ENCODE assay signal across 8 mouse cellular contexts in the genomic region with DNA sequence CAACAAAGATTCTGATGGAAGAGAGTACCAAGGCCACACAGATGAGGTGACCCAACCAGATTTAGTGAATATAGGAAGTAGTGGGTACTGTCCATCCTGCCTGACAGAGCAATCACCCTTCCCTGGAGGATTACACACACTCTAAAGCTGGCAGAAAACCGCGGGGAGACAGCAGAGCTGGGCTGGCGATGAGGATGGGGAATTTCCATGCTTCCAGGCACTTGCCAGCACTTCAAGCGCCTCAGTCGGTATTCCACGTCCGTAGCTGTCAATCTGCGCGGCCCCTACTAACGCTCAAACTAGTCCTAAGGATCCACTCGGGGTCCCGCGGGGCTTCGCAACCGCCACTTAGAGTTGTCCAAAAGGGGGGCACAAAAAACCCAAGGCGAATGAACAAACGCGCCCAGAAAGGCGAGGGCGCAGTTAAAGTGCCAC. TPM values are rescaled to one million over a fixed set of nuclear protein-coding genes. Genes with fewer than 3 reads are reported as not detected.
DNase-seq lines count a peak whose midpoint lies in the region; ATAC-seq and TF ChIP-seq lines count a peak whose summit lies in the region.

No protein-coding gene starts in this region.

- peak overlapping the region; percentile 94 for H3K4me3 ChIP-seq in layer of hippocampus, adult 2 months
- peak overlapping the region; percentile 78 for H3K4me3 ChIP-seq in embryonic facial prominence, embryonic 14.5 days (ENCODE audit: low read depth, low read length)
- peak overlapping the region; percentile 66 for H3K4me3 ChIP-seq in hindbrain, embryonic 12.5 days
- peak overlapping the region; percentile 79 for H3K4me3 ChIP-seq in midbrain, embryonic 16.5 days (ENCODE audit: low read depth, low read length)

- CTCF ChIA-PET in Patski (lab: Charles Lee), result interaction anchor here (1.4 kb wide), 1 partner anchor 47 kb away, joined by 3 read pairs; no protein-coding TSS in a partner anchor

- H3K9ac ChIP-seq in embryonic facial prominence, embryonic 14.5 days (ENCODE audit: low read depth, low read length), result peak overlapping the region; percentile 81
- peak overlapping the region; percentile 76 for H3K9ac ChIP-seq in hindbrain, embryonic 12.5 days
- peak overlapping the region; percentile 85 for H3K9ac ChIP-seq in midbrain, embryonic 16.5 days (ENCODE audit: low read depth, low read length)

- H3K4me2 ChIP-seq in embryonic facial prominence, embryonic 14.5 days (ENCODE audit: low read depth, low read length), result peak overlapping the region; percentile 83
- peak overlapping the region; percentile 74 for H3K4me2 ChIP-seq in hindbrain, embryonic 12.5 days (replicated peaks)
- H3K4me2 ChIP-seq in midbrain, embryonic 16.5 days (ENCODE audit: low read length), result peak overlapping the region; percentile 86

- no peaks in the 10 kb centered on the region for H3K9me3 ChIP-seq in embryonic facial prominence, embryonic 14.5 days (ENCODE audit: control insufficient read depth, low read length)
- H3K9me3 ChIP-seq in hindbrain, embryonic 12.5 days (replicated peaks), result no peaks in the 10 kb centered on the region
- no peaks in the 10 kb centered on the region for H3K9me3 ChIP-seq in midbrain, embryonic 16.5 days (replicated peaks; ENCODE audit: control insufficient read depth, low read length, poor library complexity, severe bottlenecking)

- peaks cover 6% of the 10 kb centered on the region; the same call in 1 of the 2 replicates for H3K4me1 ChIP-seq in embryonic facial prominence, embryonic 14.5 days (ENCODE audit: control insufficient read depth, insufficient read depth, low read length)
- peaks cover 6% of the 10 kb centered on the region; the same call in 1 of the 2 replicates for H3K4me1 ChIP-seq in hindbrain, embryonic 12.5 days
- H3K4me1 ChIP-seq in midbrain, embryonic 16.5 days (ENCODE audit: control insufficient read depth, insufficient read depth, low read length), result peaks cover 18% of the 10 kb centered on the region

- ATAC-seq in Patski, result peak; percentile 74
- ATAC-seq in embryonic facial prominence, embryonic 14.5 days (ENCODE audit: low read depth), result peak; percentile 56
- ATAC-seq in hindbrain, embryonic 12.5 days (ENCODE audit: low FRiP score), result peak; percentile 71
- peak; percentile 72 for ATAC-seq in midbrain, embryonic 16.5 days

- POLR2A ChIA-PET in Patski (lab: Charles Lee), result no interaction called here

- DNase-seq in layer of hippocampus, adult 2 months (ENCODE audit: low spot score in 2 of 2), result peak in 1 of 2 experiments; percentile 17
- DNase-seq in layer of hippocampus, adult 9-10 months (ENCODE audit: low spot score), result no peak
- DNase-seq in Patski (ENCODE audit: low read depth, low spot score) (no peak), liver (peak; percentile 11)
- DNase-seq in embryonic facial prominence, embryonic 14.5 days (ENCODE audit: low spot score), result peak; percentile 54
- no peak for DNase-seq in urinary bladder, postnatal 10 days (ENCODE audit: low spot score)

- no peak for TF ChIP-seq CTCF in layer of hippocampus, adult 2 months (conservative IDR thresholded peaks at IDR 0.05)
- TF ChIP-seq CTCF in Patski (IDR thresholded peaks at IDR 0.05), result no peak

- H3K36me3 ChIP-seq in embryonic facial prominence, embryonic 14.5 days (ENCODE audit: control insufficient read depth, insufficient read depth, low read length), result no peaks in the 10 kb centered on the region
- no peaks in the 10 kb centered on the region for H3K36me3 ChIP-seq in hindbrain, embryonic 12.5 days
- no peaks in the 10 kb centered on the region for H3K36me3 ChIP-seq in midbrain, embryonic 16.5 days (ENCODE audit: control insufficient read depth, insufficient read depth, low read length)

- H3K27ac ChIP-seq in layer of hippocampus, adult 2 months, result peak overlapping the region; percentile 92
- peak overlapping the region; percentile 80 for H3K27ac ChIP-seq in embryonic facial prominence, embryonic 14.5 days (replicated peaks; ENCODE audit: low read depth, low read length)
- H3K27ac ChIP-seq in hindbrain, embryonic 12.5 days, result peak overlapping the region; percentile 63
- peak overlapping the region; percentile 91 for H3K27ac ChIP-seq in midbrain, embryonic 16.5 days (ENCODE audit: low read length)

- WGBS in embryonic facial prominence, embryonic 14.5 days, result 2% methylated on average over 20 of the region's 20 CpGs
- WGBS in hindbrain, embryonic 12.5 days, result under 1% methylated on average over 20 of the region's 20 CpGs
- WGBS in midbrain, embryonic 16.5 days, result under 1% methylated on average over 20 of the region's 20 CpGs

- in situ Hi-C loops in Patski (cut with MboI; ENCODE audit: low pct_unique_long_range_greater_than_20kb), result no loop called here

- H3K27me3 ChIP-seq in Patski, result no peaks in the 10 kb centered on the region
- no peaks in the 10 kb centered on the region for H3K27me3 ChIP-seq in embryonic facial prominence, embryonic 14.5 days (replicated peaks; ENCODE audit: control insufficient read depth, insufficient read depth, low read length)
- H3K27me3 ChIP-seq in hindbrain, embryonic 12.5 days, result no peaks in the 10 kb centered on the region
- H3K27me3 ChIP-seq in midbrain, embryonic 16.5 days (ENCODE audit: control insufficient read depth, insufficient read depth, low read depth, low read length), result no peaks in the 10 kb centered on the region

RNA-seq across cellular contexts. Expression of a gene that starts 0.6 kb away (rescaled TPM):
- 100 to 1,000 TPM; 193 to 200 TPM for total RNA-seq in layer of hippocampus, adult 2 months (2021)
- polyA plus RNA-seq in Patski (2021), result 74.0 TPM
- polyA plus RNA-seq in embryonic facial prominence, embryonic 14.5 days (2014; fragmentation: Nextera tagmentation; extraction: Ambion mirVana), result 47.1 and 50.1 TPM in 2 replicates
- 28.7 and 33.2 TPM in 2 replicates for polyA plus RNA-seq in hindbrain, embryonic 12.5 days (2016; fragmentation: Nextera tagmentation; extraction: Ambion mirVana)
- 35.4 and 35.6 TPM in 2 replicates for polyA plus RNA-seq in midbrain, embryonic 16.5 days (2015; fragmentation: Nextera tagmentation; extraction: Ambion mirVana)

Comparison
In these comparisons a context has a peak if more than half of its experiments do, and no peak if none do; other contexts are left out.
1. DNase-seq: peak in embryonic facial prominence, embryonic 14.5 days (single experiment) and liver (single experiment); none in layer of hippocampus, adult 9-10 months (single experiment), Patski (single experiment) and urinary bladder, postnatal 10 days (single experiment).
2. Peak in every context shown above with its lines, with median percentiles within 50 percentile points of each other: H3K27ac ChIP-seq, H3K4me3 ChIP-seq, ATAC-seq, H3K4me2 ChIP-seq and H3K9ac ChIP-seq.